Mouse (Mus musculus) cerebellum, adult 9-10 months (tissue): Measurements from ENCODE around the gene Cpsf4.
"Not testable (repeated sequence)": the region's sequence is repeated elsewhere in the genome, so short reads cannot be mapped to it uniquely, and the experiment has no call there.

Source experiments
- DNase-seq: peaks from one replicate; pipeline ENCODE4 v3.0.0; 2022

The Cpsf4 gene

DNA sequence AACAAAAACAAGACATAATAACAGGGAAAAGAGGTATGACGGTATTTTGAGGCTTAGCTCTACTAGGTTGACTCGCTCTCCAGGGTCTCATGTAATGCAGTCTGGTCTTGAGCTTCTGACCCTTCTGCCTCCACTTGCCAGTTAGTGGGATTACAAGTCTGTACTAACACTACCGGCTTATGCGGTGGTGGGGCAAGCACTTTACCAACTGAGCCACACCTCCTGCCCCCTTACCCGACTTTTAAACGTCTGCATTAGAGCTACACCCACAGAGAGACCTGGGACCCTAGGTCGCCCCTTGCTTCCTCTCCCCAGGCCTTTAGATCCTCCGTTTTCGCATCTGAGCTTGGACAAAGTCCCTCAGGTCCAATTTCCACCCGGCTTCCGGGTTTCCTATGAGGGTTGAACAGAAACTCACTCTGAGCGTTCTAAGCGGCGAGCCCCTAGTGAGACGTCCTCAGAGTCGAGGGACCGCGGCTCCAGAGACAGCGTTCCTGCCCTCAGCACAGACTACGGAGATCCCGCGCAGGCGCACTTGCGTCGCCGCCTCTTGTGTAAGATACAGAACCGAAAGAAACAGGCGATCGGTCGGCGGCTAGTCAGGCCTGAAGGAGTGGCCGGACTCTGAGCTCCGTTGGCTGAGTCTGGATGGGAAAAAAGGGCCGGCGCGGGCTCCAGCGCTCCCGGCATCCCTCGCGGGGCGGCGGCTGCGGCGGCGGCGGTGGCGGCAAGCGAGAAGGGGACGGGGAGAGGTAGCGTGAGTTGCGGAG is at the start of gene Cpsf4, which contains the start of gene Ptcd1:
TSS of gene Cpsf4 (plus strand) at position 678 of the 770 bp plus-strand sequence.
TSS of gene Ptcd1 (minus strand) at position 573 of the 770 bp plus-strand sequence.
- DNase-seq: peak; percentile 99

DNA sequence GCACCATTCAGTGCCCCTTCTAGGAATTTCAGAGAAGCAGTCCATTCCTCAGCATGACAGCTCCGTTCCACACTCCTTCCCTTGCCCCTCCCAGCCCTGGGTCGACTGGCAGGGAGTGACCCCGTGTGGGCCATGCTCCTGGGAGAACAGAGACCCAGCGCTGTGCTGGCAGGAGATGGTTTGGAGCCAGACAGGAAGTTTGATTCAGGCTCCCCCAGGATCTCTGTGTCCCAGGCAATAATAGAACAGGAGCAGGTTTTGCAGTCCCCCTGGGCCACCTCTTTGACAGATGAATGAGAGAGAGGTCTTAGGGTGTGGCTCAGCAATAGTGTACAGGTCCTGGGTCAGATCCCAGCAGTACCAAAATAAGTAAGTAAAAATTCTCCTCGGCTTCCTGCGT is 49.0 kb upstream of the Cpsf4 start:
- no peak for DNase-seq

DNA sequence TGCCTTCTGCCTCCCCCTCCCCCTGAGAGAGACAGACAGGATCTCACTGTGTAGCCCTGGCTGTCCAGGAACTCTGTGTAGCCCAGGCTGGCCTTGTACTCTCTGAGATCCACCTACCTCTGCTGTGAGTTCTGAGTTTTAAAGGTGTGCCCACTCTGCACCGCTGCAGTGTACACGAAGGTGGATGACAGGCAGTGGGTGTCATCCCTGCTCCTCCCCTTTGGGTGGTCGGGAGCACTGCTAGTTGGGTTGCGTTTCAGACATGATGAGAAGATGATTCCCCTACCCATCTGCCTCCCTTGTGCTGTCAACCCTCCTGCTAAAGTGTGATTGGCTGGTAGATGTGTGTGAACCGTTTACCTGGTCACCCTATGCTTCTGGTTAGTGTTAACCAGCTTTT is 48.6 kb upstream of the Cpsf4 start:
- DNase-seq: no peak

DNA sequence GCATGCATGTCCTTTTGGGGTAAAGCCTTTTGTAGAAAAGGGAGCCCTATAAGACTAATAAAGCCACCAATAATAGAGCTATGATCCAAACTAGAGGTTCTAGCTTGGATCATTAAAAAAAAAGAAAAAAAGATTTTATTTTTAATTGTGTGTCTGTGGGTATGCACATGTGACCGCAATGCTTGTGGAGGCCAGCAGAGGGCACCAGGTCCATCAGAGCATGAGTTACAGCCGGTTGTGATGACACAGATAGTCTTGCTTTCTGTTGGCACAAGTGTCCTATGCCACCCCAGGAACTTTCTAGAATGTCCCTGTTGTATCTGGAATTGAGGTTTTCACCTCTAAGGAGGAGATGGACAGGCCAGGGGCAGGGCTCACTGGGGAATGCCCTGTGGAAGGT is 47.6 kb upstream of the Cpsf4 start:
- DNase-seq: no peak

DNA sequence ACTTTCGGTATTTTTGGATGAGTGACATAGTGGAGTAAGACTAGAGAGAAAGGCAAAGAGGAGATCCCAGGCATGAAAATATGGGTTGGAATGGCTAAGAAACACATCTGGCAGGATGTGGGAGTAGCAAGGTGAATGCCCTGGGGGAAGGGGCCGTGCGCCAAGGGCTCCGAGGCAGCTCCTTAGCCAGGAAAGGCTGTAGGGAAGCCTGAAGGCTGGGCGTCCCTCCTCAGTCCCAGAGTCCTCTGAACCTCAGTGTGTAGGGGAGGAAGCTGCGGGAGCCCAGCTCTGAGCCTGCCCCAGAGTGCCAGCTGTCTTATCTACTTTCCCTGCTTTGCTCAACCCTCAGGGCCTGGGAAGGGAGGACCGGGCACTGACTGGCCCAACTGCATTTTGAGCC is 46.1 kb upstream of the Cpsf4 start:
- DNase-seq: no peak

DNA sequence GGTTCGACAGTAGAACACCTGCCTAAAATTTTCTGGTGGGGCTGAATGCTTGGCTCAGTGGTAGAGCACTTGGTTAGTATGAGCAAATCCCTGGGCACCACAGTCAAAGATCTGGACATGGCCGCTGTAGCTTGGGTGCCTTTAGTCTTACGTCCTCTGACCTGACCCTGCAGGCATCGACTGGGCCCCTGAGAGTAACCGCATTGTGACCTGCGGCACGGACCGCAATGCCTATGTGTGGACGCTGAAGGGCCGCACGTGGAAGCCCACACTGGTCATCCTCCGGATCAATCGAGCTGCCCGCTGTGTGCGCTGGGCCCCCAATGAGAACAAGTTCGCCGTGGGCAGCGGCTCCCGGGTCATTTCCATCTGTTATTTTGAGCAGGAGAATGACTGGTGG is 43.6 kb upstream of the Cpsf4 start:
- no peak for DNase-seq

DNA sequence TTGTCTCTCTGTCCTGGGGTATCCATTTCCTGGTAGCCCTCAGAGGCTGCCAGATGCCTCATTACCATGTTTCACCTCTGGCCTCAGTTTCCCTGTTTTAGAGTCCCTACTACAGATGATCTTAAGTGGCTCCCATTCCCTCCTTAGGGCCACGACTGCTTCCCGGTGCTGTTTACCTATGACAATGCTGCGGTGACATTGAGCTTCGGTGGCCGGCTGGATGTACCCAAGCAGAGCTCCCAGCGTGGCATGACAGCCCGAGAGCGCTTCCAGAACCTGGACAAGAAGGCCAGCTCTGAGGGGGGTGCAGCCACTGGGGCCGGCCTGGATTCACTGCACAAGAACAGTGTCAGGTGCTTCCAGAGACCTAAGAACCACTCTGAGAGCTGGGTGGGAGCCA is 40.4 kb upstream of the Cpsf4 start:
- DNase-seq: no peak

DNA sequence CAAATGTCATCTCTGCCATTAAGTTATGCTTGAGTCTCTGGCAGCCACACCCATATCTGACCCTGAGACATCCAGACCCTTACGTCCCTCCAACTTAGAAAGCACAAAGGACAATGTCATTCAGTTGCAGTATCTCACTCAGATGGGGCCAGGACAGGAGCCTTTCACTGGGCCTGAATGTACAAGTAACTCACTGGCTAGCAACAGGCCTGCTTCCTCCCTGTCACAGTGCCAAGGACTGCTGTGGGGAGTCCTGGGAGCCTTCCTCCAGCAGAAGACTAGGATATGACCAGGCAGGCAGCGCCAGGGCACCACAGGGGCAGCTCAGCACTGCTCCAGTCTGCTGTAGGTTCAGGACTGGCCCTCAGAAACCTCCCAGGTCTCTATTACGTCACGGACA is 37.9 kb upstream of the Cpsf4 start:
- no peak for DNase-seq

DNA sequence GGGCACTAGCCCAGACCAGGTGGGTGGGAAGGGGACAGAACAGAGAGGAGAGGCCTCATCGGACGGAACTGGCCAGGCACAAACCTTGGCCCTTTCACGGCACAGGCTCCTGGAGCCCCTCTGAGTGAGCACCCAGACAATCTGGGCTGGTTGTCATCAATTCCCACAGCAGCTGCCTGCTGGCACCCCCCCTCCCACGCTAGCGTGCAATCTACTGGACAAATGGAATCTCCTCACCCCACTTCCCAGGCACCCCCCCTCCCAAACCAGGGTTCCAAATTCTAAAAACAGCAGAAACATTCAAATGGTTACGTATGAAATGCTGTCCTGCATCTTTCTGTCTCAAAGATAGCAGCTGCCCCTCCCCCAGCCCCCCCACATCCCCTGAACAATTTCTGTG is 37.2 kb upstream of the Cpsf4 start:
- not testable (repeated sequence) for DNase-seq

DNA sequence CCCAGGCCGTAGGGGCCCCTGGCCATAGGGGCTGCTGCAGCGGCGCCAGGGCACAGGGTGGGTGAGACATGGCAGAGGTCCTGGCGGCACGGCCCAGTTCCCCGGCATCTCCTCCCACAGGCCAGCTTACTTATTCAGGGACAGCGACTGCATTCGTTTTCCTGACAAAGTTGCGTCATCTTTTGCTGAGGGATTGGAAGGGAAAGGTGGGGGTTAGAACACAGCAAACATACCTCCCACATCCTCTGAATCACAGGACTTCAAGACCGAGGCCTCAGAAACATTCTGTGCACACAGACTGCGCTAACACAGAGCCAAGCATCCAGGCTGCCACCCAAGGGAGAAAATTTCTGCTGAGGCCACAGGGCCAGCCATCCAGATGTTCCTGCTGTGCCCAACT is 36.8 kb upstream of the Cpsf4 start:
- DNase-seq: no peak

DNA sequence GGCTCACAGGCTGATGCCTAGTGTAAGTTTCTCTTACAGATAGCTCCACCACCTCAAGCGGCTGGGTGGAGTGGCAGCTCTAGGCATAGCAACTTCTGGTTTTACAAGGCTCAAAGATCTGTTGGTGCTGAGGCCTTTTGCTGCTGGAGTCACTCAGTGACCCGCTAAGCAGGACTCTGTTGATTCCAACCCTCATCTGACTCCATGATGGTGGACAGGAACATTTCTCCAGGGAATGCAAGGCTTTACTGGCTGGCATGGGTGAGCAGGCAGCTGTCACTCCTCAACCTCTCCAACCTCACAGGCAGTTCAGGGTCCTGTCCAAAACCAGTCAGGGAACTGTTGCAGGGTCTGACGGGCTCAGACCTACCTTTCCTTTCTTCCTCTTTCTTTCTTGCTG is 36.0 kb upstream of the Cpsf4 start:
- no peak for DNase-seq

DNA sequence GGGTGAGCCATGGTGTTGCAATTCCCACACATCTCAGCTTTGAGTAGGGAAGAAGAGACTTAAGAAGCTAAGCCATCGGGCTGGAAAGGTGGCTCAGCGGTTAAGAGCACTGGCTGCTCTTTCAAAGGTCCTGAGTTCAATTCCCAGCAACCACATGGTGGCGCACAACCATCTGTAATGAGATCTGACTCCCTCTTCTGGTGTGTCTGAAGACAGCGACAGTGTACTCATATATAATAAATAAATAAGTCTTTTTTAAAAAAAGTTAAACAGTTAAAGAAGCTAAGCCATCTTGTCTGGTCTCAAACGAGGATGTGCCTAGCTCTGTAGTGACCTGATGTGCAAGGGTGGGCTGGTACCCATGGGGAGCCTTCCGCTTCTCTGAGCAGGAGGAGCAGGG is 33.7 kb upstream of the Cpsf4 start:
- DNase-seq: not testable (repeated sequence)

DNA sequence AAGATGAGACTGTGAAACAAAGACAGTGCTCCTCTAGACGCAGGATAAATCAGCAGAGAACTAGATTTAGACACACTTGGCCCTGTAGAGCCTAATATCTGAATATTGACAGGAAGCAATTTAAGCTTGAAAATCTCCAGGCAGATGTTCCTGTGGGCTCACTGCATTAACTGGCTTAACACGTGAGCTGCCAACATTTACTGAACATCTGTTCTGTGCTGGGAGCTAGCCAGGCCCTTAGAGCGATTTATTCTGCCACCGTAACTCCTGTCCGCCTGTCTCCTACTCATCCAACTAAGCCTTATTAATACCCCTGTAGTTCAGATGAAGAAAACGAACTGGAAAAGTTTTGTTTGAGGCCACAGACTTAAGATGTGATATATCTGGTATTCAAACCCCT is 28.2 kb upstream of the Cpsf4 start:
- DNase-seq: peak; percentile 50

DNA sequence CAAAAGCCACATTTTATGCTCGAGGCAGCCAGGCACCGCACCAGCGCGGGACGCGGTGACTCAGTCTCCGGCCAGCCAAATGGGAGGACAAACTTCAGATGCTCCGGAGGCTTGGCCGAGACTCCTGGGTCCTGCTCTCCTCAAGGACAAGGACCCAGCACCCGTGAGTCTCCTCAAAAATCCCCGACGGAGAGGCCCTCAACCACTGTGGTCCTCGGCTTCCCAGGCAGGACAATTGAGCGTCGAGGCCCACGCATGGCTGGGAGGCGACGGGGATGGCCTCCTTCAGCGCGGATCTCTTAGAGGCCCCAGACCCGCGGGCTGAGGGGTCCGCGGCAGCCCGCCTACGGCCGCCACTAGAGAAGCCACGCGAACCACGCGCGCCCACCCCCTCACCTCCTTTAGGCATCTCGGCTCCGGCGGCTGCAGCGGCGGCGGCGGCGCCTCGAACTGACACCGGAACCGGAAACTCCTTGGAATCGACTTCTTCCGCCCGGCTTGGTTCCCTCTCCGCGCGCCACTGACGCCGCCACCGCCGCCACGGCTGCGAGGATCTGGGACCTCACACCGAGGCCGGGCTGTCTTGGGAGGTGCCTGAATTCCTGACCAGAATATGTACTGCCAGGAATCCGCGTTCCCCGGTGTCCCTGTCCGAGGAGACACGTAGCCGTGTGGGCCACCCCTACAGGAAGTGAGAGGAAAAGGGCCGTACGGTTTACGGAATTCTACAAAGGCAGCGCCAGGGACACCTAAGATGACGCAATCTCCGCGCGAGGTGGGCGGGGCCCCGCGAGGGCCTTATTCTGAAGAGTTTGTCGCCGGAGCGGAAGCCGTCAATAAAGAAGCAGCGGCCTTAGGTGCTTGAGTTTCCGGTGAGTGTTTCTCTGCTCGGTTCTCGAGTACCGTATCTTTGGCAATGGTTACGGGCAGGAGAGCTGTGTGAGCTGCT is 27.2 kb upstream of the Cpsf4 start, which contains the start of the genes Pdap1 and Bud31:
TSS of gene Pdap1 (minus strand) at position 668 of the 949 bp plus-strand sequence.
TSS of gene Bud31 (plus strand) at position 792 of the 949 bp plus-strand sequence.
- peak; percentile 96 for DNase-seq

DNA sequence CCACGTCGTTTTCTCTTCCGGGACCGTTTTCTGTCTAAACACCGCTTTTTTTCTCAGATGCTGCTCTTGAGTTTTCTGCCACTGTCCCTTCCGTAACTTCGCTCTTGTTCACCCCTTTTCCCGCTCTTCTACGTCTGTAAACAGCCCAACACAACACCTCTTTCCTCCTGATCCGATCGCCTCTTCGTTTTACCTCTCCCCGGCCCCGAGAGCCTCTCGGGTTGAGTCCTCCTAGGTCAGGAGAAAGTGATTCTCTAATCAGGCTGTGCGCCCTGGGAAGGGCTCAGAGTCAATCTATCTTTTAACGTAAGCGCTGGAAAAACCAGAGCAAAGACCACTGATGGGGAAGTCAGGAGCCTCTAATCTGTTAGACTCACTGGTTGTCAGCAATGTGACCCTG is 26.4 kb upstream of the Cpsf4 start:
- DNase-seq: peak; percentile 39

DNA sequence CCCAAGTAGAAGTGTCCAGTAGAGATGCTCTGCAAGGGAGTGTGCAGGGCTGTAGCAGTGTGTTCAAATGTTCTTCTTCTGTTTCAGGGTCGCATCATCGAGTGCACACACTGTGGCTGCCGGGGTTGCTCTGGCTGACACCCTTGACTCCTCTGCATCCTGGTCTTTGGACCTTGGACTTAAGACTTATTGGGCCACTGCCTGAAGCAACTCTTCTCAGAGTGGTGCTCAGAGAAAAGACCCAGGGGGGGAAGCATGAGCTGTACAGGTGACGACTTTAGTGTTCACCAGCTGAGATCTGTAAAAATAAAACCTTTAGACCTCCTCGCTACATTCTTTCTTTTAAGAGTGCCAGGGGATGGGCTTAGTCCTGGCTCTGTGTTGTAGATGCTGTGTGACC is 19.3 kb upstream of the Cpsf4 start:
- DNase-seq: no peak

DNA sequence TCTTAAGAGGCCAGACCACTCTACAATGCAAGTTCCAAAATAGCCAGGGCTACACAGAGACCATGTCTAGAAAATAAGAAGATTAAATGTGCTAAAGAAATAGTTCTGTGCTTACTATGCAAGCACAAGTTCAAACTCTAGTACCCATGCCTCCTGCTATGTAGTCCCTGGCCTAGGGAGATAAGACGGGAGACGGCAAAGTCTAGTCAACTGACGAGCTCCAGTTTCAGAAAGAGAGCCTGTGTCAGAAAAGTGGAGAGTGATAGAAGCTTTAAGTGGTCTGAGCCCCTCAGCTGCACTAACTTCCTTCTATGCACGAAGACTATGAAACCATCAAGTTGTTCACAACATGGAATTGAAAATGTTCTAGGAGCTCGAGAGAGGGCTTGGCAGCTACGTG is 17.7 kb upstream of the Cpsf4 start:
- no peak for DNase-seq

DNA sequence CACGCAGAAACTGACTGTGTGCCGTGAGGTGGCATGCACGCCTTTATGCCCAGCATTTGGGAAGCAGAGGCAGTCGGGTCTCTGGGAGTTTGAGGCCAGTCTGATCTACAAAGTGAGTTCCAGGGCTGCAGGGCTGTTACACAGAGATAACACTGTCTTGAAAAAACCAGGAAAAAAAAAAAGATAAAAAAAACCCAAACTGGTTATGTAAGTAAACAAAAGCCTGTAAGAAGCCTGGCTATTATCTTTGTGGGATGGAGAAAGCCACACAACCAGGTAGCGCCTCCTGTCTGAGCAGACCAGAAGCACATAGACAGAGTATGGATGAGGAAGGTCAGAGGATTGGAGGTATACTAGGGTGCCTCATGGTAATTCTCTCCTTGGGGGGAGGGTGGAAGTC is 14.3 kb upstream of the Cpsf4 start:
- DNase-seq: no peak

DNA sequence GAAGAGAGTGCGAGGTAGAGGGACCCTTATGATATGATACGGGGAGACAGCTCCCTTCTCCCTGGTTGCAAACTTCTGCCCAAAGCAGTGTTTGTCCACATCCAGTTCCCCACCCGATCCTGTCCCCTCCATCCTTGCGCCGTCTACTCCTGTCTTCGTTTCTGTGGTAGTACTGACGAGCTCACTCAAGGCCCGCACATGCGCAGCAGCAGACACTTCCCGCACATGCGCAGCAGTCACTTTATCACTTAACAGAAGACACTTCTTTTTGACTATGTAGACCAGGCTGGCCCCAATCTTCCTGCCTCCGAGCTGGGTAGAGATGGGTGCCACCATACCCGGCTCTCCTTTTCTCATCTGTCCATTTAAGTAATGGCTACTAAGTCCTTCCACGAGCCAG is 5.7 kb upstream of the Cpsf4 start:
- DNase-seq: no peak

DNA sequence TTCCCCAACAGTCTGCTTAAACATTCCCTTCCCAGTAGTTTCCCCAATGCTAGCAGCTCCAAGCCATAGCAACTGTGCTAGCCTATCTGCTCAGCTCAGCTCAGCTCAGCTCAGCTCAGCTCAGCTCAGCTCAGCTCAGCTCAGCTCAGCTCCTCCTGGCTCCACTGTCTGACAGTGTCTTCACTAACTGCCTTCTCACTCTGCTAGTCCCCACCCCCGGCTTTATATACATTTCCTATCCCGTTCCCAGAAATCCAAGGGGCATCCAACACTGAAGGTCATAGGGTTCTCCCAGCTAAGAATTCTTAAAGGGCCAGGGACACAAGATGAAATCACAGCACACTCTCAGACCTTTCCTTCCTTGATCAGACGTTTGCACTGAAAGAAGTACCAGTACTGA is 2.3 kb upstream of the Cpsf4 start:
- no peak for DNase-seq

DNA sequence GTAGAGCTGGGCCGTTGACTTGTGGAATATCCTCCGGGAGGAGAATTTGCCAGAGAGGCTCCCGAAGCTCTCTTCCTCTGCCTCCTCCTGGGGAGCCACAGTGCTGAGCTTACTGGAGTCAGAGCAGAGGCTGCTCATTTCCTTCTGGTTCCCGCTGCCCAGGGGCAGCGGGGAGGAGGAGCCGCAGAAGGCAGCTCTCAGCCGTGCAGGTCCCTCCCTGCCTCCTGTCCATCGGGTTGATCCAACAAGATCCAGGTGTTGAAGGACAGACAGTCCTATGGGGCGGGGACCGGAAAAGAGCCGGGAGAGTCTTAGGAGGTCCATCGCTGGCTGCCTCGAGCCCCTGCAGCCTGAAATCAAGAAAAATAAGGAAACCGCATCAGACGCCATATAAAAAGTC is 1.8 kb upstream of the Cpsf4 start:
- no peak for DNase-seq

DNA sequence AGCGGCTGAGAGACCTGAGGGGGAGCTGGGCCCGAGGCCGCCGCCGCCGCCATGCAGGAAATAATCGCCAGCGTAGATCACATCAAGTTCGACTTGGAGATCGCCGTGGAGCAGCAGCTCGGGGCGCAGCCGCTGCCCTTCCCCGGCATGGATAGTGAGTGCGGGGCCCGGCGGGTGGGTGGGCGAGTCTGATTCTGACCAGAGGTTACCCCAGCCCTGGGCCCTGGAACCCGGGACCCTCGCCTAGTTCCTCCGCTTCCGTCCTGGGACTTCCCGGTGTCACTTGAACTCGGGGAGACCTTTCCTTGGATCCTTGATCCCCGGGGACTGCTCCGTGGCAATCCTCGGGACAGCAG is 271 bp downstream of the Cpsf4 start:
- DNase-seq: no peak

DNA sequence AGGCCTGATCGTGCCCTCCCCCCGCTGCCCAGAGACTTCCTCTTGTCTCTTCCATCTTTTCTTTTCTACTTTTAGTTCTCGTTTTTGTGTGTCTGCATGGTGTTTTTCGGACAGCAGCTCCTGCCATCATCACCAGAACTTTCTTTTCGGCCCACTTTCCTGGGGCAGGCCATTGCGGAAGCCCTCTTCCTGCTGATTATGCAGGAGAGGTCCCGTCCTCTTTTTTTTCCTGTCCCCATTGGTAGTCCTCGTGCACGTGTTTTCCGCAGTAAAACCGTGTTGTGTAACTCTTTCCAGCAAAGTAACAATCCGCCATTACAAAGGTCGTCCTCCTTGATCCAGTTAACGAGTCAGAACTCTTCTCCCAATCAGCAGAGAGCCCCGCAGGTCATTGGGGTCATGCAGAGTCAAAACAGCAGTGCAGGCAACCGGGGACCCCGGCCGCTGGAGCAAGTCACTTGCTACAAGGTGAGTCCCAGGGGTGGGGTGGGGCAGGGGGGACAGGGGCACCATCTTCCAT is 11.5 kb downstream of the Cpsf4 start:
- no peak for DNase-seq

DNA sequence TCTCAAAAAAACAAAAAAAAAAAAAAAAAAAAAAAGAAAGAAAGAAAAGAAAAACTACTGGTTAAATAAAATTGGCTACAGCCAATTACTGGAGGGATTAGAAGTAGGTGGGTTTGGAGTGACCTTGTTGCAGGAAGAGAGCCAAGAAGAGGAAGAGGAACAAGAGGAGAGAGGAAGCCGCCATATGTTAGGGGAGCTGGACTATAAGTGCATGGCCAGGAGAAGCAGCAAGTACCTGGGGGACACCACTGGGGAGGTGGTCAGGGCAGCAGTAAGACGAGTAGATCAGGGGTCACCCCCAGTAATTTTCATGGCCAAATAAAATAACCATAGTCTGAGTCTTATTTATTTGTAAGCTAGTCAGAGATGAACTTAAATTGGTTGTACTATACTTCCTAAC is 18.2 kb downstream of the Cpsf4 start:
- no peak for DNase-seq
